Mouse (Mus musculus) thymus, postnatal 10 days (tissue): ENCODE measurements around the gene Ccdc117.
"Not testable (repeated sequence)": the region's sequence is repeated elsewhere in the genome, so short reads cannot be mapped to it uniquely, and the experiment has no call there.

ENCODE experiments used
- DNase-seq, 2 experiments: peaks; one replicate each; pipeline ENCODE4 v3.0.0; 2021; ENCODE audit warnings: low spot score in 2 of 2

Ccdc117 gene

DNA sequence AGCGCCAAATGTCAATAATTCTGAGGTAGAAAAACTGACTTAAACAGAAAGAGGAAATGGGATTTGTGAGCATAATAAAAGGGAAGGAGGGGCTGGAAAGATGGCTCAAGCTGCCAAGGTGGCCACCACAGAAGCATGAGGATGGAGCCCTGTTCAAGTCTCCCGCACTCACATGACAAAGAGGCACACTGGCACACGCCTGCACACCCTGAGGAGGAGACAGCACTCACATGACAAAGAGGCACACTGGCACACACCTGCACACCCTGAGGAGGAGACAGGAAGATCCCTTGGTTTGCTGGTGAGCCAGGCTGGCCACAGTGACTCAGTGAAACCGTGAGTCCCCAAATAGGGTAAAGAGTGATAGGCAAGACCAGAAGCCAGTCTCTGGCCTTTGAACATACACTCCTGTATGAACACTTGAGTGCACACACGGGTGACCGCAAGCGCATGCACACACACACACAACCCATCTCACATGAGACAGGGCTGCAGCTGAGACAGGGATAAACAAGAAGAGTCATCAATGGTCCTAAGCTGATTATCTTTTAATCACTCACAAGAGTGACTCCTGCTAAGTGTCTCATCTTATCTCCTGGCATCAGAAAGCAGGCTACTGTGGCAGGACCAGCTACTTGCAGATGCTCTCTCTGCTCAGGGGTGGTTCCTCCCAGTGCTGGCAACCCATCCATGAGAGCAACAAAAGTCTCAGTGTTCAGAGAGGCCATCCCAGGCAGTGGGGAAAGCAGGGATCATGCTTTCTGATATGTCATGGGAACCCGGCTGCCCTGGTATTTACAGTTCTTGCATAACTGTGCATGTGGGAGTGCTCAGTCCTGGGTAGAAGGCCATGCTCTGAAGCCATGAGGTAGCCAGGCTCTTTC is 32.5 kb downstream of the Ccdc117 start:
- DNase-seq: peak; percentile 30 to 44

DNA sequence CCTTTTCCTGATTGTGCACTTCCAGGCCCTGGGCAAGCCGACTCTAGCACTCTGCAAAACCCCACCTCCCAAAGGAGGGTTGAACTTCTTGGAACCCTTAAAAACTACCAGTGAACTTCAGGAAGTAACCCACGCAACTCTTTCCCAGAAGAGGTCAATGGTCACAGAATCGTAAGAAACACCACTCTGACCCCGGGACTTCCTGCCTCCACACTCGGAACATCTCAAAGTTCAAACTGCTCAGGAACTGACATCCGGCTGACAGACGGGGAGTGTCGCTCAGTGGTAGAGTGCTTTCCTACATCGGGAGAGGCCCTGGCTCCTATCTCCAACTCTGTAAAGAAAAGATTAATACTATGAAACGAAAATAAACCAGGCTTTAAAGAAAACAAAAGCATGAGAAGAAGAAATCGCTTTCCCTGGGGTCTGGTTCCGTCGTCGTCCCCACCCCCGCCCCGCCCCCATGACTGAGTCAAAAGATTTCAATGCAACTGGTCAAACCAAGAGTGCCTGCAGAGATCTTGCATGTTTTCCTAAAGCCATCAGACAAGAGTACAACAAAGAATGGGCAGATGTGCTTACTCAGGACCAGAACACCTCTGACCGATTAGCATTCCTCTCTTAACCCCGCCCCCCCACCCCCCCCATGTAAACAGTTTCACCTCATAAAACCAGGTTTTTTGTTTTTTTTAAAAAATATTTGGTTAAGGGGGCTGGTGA is 36.0 kb downstream of the Ccdc117 start:
- peak; percentile 37 to 47 for DNase-seq

DNA sequence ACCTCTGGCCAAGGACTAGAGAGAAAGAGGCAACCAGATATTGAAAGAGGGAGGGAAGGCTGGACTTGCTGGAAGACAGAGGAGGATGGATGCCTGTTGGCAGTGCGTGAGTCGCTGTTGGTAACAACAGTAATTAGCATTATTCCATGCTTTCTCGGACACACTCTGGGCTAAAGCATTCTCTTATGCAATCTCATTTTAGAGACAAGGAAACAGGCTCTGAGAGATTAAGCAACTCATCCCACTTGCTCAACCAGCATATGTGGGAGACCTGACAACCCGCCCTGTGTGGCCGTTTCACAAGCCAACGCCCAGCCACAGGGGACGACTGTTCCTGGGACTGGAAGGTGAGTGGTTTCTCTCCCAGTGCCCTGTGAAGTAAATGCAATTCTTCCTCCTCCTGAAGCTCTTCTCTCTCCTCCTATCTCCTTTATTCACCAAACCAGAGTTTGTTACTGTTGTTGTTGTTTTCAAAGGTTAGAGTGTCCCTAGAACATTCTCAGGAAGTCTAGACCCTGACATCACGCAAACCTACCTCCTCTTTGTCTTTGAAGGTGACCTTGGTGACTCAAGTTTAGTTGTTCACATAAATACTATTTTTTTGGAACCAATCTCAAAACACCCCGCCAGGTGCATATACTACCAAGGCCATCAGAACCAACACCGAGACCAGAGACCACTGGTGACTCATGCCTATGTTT is 39.5 kb downstream of the Ccdc117 start:
- DNase-seq: no peak

DNA sequence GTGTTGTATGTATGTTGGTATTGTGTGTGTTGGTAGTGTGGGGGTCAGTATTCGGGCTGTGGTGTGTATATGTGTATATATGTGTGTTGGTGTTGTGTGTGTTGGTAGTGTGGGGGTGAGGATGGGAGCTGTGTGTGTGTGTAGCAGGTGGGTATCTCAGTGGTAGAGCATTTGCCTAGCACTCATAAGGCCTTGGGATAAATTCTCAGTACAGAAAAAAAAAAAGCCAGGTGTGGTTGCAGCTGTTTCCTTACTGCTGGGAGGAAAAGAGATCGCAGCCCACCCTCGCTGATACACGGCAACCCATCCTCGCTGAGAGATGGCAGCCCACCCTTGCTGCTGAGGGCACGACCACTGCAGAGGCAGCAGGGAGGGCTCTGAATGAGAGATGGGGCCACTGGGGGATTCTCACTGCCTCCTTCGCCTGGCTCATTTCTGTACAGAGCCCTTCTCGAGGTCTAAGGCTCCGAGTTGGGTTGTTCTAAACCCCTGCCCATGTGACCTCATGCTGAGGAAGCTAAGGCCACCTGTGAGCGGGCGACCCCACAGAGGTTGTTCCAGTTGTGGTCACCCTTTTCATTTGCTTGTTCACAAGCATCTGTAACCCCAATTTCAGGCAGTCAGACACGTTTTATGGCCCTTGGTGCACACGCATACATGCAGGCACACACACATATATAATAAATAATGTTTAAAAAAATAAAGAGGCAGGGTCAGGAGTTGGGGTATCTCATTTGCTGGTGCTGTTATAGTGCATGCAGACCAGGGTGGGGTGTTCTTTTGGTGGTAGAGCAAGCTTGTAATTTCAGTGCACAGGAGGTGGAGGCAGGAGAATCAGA is 40.9 kb downstream of the Ccdc117 start:
- DNase-seq: peak; percentile 52

DNA sequence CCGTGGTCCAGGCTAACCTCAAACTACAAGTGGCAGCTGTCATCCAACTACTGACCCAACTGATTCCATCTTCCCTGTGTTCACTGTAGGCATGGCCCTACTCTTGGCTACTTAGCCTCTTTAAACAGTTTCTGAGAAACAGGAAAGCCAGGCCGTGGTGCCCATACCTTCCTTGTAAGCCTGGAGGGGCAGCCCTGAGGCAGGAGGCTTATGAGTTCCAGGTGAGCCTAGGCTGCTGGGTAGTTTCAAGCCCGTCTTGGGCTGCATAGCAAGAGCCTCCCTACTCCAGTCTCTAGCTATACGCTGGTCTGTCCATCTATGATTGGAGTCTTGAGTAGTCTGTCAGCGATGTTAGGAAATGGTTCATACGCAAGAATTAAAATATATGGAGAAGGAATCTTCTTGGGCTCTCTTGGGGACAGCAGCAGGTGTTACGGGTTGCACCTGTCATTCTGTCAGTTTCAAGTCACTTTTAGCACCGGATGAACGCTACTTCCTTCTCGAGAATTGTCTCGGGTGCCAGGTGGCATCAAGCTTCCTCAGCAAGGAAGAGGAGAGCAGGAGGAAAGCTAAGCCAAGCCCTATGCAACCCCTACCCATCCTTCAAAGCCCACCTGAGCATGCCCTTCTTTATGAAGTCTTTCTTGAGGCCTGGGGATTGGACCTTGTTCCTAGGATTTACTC is 41.9 kb downstream of the Ccdc117 start:
- DNase-seq: peak; percentile 64 to 66

DNA sequence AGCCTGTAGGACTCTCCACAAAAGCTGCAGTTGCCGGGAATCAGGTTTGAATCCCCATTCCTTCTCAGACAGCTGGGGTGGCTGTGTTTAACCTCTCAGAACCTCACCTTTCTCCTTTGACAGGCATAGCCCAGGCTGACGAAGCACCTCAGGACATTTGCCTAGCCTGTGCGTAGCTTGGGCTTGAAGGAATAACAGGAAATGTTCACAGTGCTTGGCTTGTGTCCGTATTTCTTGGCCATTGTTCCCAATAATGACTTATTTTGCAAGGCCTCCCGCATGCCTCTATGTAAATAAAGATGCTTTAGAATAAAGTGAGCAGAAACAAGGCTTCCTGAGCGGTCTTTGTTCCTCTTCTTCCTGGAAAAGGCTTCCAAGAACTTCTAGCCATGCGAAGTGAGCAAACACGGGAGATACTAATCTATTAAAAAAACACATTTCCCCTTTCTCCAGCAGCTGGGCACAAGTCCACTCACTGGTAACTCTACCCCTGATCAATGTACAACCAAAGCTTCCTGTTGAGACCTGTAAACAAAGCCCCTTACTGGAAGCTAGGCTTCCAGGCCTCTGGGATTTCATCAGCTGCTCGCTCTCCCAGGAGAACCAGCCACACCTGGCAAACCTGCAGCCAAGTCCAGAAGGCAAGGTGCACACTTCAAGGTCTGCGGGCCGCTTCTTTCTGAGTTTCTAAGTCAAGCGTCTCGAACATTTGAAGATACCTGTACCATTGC is 42.9 kb downstream of the Ccdc117 start:
- no peak for DNase-seq

DNA sequence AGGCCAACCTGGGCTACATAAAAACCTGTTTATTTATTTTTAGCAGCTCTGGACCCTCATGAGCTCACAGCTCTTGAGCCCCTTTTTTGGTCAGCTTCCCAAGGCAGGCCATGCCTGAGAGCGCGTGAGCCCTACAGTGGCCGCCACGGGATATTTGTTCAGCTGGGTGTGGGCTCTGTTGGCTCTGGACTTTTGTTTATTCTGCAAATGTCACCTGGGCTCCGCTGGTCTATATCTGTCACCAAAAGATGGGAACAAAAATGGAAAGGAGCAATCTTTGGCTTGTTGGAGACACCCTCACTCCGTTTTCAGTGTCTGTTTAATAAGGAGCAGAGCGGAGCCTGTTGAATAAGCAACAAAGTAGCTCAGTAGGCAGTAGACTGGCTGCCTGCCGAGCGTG is 43.6 kb downstream of the Ccdc117 start:
- DNase-seq: no peak

DNA sequence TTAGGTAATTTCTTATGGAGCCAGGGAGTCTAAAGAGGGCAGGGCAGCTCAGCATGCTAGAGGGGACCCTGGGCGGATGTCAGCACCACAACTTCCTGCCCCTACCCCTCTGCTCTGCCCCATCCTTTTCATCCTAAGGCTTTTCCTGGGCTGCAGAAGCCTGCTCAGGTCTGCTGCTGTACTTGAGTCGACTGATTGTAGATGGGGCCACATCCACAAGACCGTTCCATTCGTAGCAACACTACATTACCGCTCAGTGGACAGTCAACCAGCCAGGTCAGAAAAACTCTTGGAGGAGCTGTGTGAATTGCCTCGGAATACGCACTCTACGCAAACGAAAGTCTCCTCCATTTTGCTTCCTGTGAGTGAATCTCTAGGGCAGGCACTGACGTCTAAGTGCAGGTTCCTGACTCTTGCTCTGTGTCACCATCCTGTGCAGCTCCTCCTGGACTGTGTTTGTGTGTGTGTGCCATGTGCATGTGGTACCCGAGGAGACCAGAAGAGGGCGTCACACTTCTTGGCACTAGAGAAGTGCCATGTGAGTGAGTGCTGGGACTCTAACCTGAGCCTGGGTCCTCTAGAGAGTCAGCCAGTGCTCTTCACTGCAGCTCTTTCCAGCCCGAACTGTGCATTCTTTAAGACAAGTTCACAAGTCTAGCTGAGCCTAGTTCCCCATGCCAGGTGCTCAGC is 45.3 kb downstream of the Ccdc117 start:
- no peak for DNase-seq

DNA sequence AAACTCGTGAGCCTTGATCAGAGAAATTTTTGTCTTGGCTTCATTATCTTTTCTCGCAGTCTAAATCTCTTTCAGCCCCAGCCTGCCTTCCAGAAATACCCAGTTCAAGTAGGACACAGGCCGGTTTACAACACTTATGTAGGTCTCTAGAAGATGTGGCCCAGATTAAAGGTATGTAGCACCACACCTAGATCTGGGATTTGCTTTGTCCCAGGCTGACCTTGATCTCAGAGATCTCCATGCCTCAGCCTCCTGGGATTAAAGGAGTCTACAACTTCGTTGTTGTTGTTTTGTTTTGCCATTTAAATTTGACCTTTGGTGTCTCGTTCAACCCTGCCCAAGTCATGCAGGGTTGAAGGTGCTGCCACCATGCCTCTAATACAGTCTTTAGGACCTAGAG is 46.1 kb downstream of the Ccdc117 start:
- no peak for DNase-seq

DNA sequence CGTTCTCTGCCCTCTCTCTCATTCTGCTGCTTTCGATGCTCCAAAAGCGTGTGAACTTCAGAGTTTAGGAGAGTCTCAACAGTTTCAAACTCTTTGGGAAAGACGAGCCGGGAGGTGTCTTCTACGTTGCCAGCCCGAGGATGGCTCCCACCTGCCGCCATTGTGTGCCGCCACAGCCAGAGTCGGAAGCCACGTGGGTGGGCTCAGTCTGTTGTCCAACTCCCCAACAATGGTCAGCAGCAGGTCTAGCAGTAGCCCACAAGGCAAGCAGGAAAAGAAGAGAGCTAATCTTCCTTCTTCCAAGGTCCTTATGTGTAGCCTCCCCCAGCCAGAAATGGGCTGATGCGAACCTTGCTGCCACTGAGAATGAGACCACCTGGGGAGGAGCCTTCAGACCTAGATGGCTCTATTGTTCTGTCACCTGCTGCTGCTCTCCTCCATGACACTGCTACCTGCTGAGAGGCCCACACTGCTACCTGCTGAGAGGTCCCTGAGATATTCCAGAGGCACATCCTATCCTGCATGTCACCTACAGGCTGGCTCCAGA is 46.6 kb downstream of the Ccdc117 start:
- DNase-seq: no peak

DNA sequence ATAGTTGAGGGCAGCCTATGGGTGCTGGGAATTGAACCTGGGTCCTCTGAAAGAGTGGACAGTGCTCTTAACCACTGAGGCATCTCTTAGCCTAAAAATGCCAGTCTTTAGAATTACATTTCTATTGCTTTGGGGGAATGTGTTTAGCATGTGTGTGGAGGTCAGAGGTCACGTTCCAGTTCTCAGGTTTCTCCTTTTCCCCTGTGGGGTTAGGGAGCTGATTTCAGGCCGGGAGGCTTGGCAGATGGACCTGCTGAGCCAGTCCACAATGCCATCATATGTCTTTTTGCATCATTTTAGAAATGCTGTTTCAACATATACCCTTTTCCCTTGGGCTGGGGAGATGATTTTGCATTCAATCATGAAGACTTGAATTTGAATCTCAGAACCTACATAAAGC is 48.1 kb downstream of the Ccdc117 start:
- DNase-seq: no peak

DNA sequence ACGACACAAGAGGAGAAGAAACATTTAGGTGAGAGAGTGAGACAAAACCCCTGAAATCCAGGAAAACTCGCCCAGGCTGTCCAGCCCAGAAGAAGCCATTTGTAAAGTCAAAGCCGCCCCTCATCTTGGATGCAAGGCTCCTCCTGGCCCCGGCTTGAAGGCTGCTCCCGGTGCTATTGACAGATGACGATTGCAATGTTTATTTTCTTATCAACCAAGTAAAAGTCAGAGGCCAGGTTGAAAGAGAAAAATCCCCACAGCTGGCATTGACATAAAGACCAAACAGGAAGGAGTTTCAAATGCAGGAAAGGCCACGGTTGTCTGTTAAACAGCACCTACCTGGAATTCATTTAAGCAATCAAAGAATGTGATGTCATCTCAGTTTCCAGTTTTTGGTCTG is 50.1 kb downstream of the Ccdc117 start:
- no peak for DNase-seq

DNA sequence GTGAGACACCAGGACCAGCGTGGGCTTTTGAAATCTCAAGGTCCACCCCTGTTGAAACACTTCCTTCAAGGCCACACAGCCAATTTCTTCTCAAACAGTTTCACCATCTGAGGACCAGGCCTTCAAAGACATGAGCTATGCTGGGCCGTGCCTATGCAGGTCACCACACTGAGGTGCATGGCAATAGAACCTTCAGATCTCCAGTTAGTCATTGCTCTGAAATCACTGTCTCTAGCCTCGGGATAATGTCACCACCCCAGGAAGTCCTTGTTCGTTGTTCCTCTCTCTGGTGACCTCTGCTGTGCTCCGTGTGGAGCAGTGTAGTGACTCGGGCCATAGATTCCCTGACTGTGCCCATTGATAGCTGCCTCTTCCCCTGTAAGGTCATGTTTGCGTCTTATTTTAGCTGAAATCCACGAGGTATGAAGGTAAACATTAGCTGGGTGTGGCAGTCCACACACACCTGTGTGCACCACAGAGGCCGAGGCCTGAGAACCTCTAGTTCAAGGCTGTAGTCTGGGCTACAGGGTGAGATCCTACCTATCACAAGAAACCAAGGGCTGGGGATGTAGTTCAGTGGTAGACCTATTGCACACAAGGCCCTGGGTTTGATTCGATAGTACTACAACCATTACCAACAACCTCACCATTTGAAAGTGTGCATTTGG is 50.9 kb downstream of the Ccdc117 start:
- no peak for DNase-seq

DNA sequence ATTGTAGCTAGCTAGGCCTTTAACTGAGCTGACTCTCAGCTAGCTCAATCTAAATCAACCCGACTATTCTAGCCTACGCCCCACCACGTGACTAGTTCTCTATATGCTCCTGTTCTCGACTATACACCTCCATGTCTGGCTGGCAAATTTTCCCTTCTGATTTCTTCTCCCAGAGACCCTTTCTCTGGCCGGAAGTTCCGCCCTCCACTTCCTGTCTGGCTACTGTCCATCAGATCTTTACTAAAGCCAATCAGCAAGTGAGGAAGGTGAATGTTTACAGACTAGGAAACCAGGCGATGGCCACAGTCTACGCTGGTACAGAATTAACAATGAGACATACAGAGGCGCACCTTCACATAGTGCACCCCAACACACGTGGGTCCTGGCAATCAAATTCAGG is 52.6 kb downstream of the Ccdc117 start:
- not testable (repeated sequence) for DNase-seq

DNA sequence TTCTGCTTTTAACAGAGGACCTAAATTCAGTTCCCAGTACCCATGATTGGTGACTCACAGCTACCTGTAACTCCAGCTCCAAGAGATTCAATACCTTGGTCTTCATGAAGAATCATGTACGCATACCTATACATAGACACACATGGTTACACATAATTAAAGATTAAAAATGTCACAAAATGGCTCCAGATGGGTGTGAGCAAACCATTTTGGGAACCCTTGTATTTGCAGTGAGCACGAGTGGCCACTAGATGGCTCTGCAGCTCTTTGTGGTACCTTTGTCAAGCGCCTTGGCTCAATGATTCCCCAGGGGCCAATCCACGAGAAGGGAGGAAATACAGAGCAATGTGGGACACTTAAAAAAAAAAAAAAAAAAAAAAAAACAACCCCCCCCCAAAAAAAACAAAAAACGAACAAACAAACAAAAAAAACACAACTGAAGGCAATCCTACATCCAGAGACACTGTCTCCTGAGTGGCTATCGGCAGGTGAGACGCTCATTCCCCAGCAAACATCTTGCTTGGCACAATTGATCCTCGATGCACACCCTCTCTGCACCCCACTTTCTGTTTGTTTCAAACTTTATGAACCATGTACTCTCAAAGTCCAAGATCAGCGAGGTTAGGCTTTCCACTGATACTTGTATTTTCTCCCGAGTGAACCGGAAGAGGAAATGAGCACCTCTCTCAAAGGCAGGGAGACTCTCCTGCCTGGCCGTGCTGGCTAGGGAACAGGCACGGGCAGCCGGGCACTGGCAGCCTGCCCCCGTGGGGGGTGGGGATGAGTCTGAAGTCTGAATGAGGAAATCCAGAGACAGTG is 56.6 kb downstream of the Ccdc117 start:
- DNase-seq: peak; percentile 75 to 84

DNA sequence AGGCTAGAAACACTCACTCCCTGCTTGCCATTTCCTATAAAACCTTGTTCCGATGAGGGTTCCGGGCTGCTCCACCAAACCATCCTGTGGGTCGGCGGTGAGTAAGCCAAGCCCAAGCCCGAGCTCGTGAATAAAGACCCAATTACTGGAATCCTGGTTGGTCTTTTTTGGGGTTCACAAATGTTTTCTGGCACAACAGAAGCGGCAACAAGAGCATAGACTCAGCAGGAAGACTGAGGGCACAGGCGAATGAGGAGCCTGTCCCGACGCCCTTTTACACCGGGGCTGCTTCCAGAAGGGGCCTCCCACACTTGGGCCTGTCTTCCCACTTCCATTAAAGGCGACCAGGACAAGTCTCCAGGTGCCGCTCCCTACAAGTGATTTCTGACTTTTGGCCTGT is 59.4 kb downstream of the Ccdc117 start:
- DNase-seq: no peak
